Mouse (Mus musculus) neural tube, postnatal 0 days (tissue): ENCODE data around the gene Phf12. TPM values are rescaled to one million over a fixed set of nuclear protein-coding genes. Genes with fewer than 3 reads are reported as not detected.

Experiments
- microRNA counts: library from miRNA; unstranded; fragments of <30 nt; microRNA quantifications from one replicate; lab custom pipeline; 2015
- microRNA-seq: library from miRNA; unstranded; fragments of <30 nt; microRNA quantifications from one replicate; pipeline ENCODE4, GENCODE M21; 2016
- polyA plus RNA-seq: library from polyadenylated mRNA; unstranded; fragments of >200 nt; fragmentation: Nextera tagmentation; extraction: Ambion mirVana; gene quantifications from 2 replicates; pipeline ENCODE4 v1.2.1, GENCODE M21; 2015

Gene Phf12
- 10.8 and 12.3 TPM in 2 replicates for polyA plus RNA-seq

DNA sequence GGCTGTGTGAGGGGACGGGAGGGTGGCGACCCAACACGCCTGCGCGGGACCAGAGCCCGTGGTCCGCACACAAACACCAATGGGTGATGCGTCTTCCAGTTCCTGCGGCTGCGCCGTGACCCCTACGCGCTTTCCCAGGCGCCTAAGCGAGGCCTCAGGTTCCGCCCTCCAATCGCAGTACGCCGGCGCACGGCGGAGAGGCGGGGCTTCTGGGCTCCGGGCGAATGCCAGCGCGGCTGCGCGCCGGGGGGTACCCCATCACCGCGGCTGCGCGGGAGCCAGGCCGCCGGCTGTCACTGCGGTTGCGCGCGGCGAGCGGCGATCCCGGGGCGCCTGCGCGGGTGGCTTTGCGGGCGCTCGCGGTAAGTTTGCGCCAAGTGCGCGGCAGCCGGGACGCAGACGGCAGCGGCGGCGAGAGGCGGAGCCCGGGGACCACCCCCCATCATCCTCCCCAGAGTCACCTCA, at the start of gene Phf12:
TSS of gene Phf12 (plus strand) at position 314 of the 465 bp plus-strand sequence.

DNA sequence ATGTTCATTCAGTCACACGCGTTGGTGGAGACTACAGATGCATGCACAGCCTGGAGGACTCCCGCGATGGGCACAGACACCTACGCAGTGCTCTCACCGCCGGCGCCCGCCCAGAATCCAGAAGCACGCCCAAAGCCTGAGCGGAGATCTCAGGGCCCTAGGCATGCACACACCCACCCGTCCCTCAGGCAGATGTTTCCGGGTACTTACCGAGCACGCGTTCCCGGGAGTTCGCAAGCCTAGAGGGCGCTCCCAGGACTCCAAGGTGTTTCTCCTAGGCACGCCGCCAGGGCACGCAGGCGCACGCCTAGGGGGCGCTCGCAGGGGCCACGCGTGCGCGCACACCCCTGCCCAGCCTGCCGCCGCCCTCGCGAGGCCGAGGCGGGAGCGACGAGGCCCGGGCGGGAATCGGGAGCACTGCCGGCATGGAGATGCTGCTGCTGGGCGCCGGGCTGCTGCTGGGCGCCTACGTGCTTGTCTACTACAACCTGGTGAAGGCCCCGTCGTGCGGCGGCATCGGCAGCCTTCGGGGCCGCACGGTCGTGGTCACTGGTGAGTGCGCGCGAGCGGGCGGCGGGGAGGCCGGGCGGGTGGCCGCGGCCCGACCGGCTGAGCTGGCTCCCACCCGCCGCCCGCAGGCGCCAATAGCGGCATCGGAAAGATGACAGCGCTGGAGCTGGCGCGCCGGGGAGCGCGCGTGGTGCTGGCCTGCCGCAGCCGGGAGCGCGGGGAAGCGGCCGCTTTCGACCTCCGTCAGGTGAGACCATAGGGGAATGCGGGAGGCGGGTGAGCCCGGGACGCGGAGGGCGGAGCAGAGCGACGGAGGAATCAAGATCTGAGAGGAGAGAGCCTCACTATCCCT, 49.6 kb downstream of the Phf12 start, which contains the start of gene Dhrs13:
TSS of gene Dhrs13 (plus strand) at position 334 of the 862 bp plus-strand sequence.

DNA sequence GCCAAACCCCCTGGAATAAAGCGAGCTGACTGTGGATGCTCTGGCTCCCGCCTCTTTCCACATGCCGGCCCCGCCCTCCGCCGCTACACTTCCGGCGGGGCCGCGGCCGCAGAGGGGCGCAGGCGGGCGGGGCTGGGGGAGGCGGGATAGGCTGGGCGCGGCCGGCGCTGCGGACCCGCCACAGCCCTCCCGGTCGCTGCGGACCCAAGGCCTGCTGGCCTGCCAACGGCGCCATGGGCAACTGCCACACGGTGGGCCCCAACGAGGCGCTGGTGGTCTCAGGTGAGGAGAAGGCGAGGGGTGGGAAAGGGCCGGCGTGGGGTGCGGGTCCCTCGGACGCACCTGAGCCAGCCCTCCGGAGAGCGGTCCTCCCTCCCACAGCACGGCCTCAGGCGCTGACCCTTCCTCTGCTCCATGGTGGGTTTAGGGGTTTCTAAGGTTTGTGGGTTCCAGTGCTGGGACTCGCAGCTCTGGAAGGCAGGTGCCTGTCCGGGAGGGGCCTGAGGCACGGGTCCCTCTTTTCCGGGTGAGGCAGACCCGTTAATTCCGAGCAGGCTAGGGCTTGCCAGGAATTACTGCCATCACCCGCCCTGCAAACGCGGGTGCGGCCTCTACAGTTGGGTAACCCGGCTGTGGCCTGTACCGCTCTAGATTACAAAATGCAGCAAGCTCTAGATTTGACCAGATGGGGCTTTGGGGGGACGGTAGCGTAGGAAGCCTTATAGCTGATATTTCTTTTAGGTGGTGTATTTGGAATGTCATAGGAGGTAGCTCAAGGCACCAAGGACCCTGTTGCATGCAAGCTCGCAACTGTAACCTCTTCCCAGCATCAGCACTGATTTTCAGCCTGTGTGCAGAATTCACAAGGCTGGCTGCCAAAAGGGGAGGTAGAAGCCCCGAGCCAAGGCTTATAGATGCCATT, 55.5 kb downstream of the Phf12 start, which contains the start of gene Flot2:
TSS of gene Flot2 (plus strand) at position 101 of the 922 bp plus-strand sequence.

MicroRNA genes within 50 kb of the gene (microRNA counts, 519-probe panel; counts per million panel counts)
- microRNA mmu-miR-144 (lab: Ali Mortazavi, UCI), result 3,920 counts per million, percentile 31 among the panel's probes with 10 or more counts
- 4,497 counts per million, percentile 48 among the panel's probes with 10 or more counts for microRNA mmu-miR-451 (lab: Ali Mortazavi, UCI)

Small RNA genes lying within 50 kb of the gene (microRNA-seq; reads per million reads assigned to microRNA genes)
- gene Mir144 (30.2 reads per million, percentile 30 among the genes with 10 or more reads in this experiment), gene Mir451a (not detected), gene Mir451b (not detected)

Other genes starting within 250 kb of the Phf12 start
- gene Myo18a, start 219.5 kb upstream of the Phf12 start, polyA plus RNA-seq, result 24.2 and 32.7 TPM in 2 replicates
- gene Gm10277, start 195.0 kb upstream of the Phf12 start, polyA plus RNA-seq, result 0.88 and 0.89 TPM in 2 replicates
- 4.1 and 4.8 TPM in 2 replicates for gene Pipox, start 88.7 kb upstream of the Phf12 start, polyA plus RNA-seq
- gene Sez6, start 52.0 kb upstream of the Phf12 start, polyA plus RNA-seq, result 107 and 126 TPM in 2 replicates
- 53.0 and 56.2 TPM in 2 replicates for gene Dhrs13, start 49.5 kb downstream of the Phf12 start, polyA plus RNA-seq
- 158 and 168 TPM in 2 replicates for gene Flot2, start 55.2 kb downstream of the Phf12 start, polyA plus RNA-seq
- 25.9 and 28.4 TPM in 2 replicates for gene Eral1, start 97.6 kb downstream of the Phf12 start, polyA plus RNA-seq
- 18.1 and 24.6 TPM in 2 replicates for gene Fam222b, start 111.9 kb downstream of the Phf12 start, polyA plus RNA-seq
- 58.8 and 62.9 TPM in 2 replicates for gene Traf4, start 182.8 kb downstream of the Phf12 start, polyA plus RNA-seq
- 7.4 and 8.0 TPM in 2 replicates for gene Nek8, start 193.9 kb downstream of the Phf12 start, polyA plus RNA-seq
- gene Tlcd1, start 194.0 kb downstream of the Phf12 start, polyA plus RNA-seq, result 48.5 and 53.4 TPM in 2 replicates
- 812 and 926 TPM in 2 replicates for gene Rpl23a, start 200.8 kb downstream of the Phf12 start, polyA plus RNA-seq
- gene Rab34, start 205.7 kb downstream of the Phf12 start, polyA plus RNA-seq, result 74.3 and 78.3 TPM in 2 replicates
- gene Proca1, start 210.6 kb downstream of the Phf12 start, polyA plus RNA-seq, result 6.6 and 8.0 TPM in 2 replicates